In the genomic region with DNA sequence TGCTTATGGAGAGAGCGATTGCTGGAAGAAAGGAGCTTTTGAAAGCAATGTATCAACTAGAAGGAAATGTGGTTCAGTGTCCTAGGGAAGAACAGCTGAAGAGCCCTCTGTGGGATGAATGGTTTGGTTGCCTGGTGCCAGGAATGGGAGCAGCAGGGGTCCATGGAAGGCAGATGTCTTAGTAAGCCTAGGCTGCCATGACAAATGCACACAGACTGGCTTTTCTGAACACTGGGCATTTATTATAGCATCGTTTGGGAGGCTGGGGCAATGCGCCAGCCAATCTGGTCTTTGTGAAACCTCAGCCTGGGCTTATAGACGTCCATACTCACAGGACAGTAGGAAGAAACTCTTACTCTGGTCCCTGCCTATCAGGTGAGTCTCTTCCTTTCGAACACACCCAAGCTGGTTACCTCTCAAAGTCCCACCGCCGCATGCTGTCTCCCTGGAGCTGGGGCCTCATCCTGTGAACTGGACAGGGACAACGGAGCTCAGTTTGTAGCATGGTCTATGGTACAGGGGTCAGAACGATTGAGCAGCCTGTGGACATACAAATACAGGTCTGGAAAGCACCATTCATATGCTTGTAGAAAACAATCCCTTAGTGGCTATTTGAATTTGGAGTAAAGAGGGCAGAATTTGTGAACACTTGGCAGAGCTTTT, we compare ENCODE assay signal across 14 mouse cellular contexts.
DNase-seq lines count a peak whose midpoint lies in the region; ATAC-seq lines count a peak whose summit lies in the region.
"Had no signal": no experiment of that assay in that cellular context is flagged by ENCODE, and none has a peak within 500 bp of the region (broad histone marks: within the 10 kb centered on the region; RNA-seq: fewer than 3 reads in every experiment).

No protein-coding gene starts in this region.

- H3K27ac ChIP-seq in forebrain, embryonic 14.5 days (ENCODE audit: low read depth, low read length), result peak overlapping the region; percentile 68
- H3K27ac ChIP-seq in midbrain, embryonic 15.5 days, result 0 out of 2 replicates have a peak overlapping the region, but pooled peaks have one; percentile 22

- no peaks in the 10 kb centered on the region for H3K27me3 ChIP-seq in forebrain, embryonic 14.5 days (replicated peaks; ENCODE audit: control insufficient read depth, insufficient read depth, low read length)
- H3K27me3 ChIP-seq in midbrain, embryonic 15.5 days (replicated peaks), result no peaks in the 10 kb centered on the region

- peak; percentile 50 for ATAC-seq in forebrain, embryonic 14.5 days
- ATAC-seq in midbrain, embryonic 15.5 days (replicated peaks), result peak; percentile 54
- ATAC-seq: lung, postnatal 0 days had no signal

- H3K36me3 ChIP-seq in forebrain, embryonic 14.5 days (ENCODE audit: control insufficient read depth, insufficient read depth, low read length), result no peaks in the 10 kb centered on the region
- no peaks in the 10 kb centered on the region for H3K36me3 ChIP-seq in midbrain, embryonic 15.5 days (replicated peaks)

- peak; percentile 5 for DNase-seq in layer of hippocampus, adult 9-11 months
- DNase-seq in layer of hippocampus, adult 11-12 months (ENCODE audit: low spot score), result no peak
- DNase-seq in cerebellum, adult 11 months, result peak; percentile 28
- DNase-seq in forebrain, embryonic 14.5 days (ENCODE audit: low spot score), result peak; percentile 68
- DNase-seq in urinary bladder, postnatal 25 days (ENCODE audit: low spot score), result no peak
- no peak for DNase-seq in ovary, postnatal 36 days (ENCODE audit: low spot score)
- no peak for DNase-seq in adrenal gland, postnatal 36 days
- DNase-seq: adrenal gland, adult 2 months; gastrocnemius, postnatal 36 days; kidney, adult 9 months; thymus, postnatal 25 days had no signal

- 63% methylated on average over 9 of the region's 9 CpGs for WGBS in forebrain, embryonic 14.5 days
- WGBS in midbrain, embryonic 15.5 days, result 70% methylated on average over 9 of the region's 9 CpGs

- no peak overlapping the region for H3K4me2 ChIP-seq in forebrain, embryonic 14.5 days (ENCODE audit: low read length)
- H3K4me2 ChIP-seq in midbrain, embryonic 15.5 days, result no peak overlapping the region

- H3K9ac ChIP-seq in forebrain, embryonic 14.5 days (ENCODE audit: low read length), result no peak overlapping the region
- no peak overlapping the region for H3K9ac ChIP-seq in midbrain, embryonic 15.5 days

- no peaks in the 10 kb centered on the region for H3K9me3 ChIP-seq in forebrain, embryonic 14.5 days (replicated peaks; ENCODE audit: control insufficient read depth, low read length)
- no peaks in the 10 kb centered on the region for H3K9me3 ChIP-seq in midbrain, embryonic 15.5 days

- H3K4me3 ChIP-seq in forebrain, embryonic 14.5 days (ENCODE audit: low read depth, low read length), result no peak overlapping the region
- no peak overlapping the region for H3K4me3 ChIP-seq in midbrain, embryonic 15.5 days
- H3K4me3 ChIP-seq: erythroblast, embryonic 14.5 days had no signal

- peaks cover 17% of the 10 kb centered on the region for H3K4me1 ChIP-seq in forebrain, embryonic 14.5 days (ENCODE audit: control insufficient read depth, insufficient read depth, low read length)
- peaks cover 12% of the 10 kb centered on the region for H3K4me1 ChIP-seq in midbrain, embryonic 15.5 days

Comparison
In these comparisons a context has a peak if more than half of its experiments do, and no peak if none do; other contexts are left out.
1. DNase-seq: peak in layer of hippocampus, adult 9-11 months (single experiment), cerebellum, adult 11 months (single experiment) and forebrain, embryonic 14.5 days (single experiment); none in layer of hippocampus, adult 11-12 months (single experiment), urinary bladder, postnatal 25 days (single experiment), ovary, postnatal 36 days (single experiment) and adrenal gland, postnatal 36 days (0 of 2).